Comparison of ENCODE assay signal across 21 mouse cellular contexts in the genomic region with DNA sequence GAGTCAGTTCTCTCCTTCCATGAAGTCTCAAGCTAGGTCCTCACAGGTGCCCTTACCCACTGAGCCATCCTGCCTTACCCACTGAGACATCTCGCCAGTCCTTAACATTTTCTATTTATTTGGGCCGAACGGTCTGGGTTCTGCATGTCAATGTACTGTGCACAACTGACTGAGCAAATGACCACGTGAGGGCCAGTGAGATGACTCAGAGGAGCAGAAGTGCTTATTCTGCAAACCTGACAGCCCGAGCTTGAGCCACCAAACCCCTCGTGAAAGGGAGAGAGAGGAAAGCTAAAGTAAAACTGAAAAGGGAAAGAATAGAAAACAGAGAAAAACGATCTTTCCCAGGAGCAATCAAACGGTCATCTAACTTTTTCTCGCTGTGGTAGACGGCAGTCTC. TPM values are rescaled to one million over a fixed set of nuclear protein-coding genes. Genes with fewer than 3 reads are reported as not detected.
DNase-seq lines count a peak whose midpoint lies in the region; TF ChIP-seq lines count a peak whose summit lies in the region.
"Had no signal": no experiment of that assay in that cellular context is flagged by ENCODE, and none has a peak within 500 bp of the region (broad histone marks: within the 10 kb centered on the region; RNA-seq: fewer than 3 reads in every experiment).

No protein-coding gene starts in this region.

- H3K4me3 ChIP-seq in C2C12 (ENCODE audit: insufficient read depth, poor library complexity, severe bottlenecking) = no peak overlapping the region
- H3K4me3 ChIP-seq: embryonic facial prominence, embryonic 12.5 days; erythroblast, embryonic 14.5 days; forebrain, embryonic 13.5 days; heart, embryonic 10.5 days; hindbrain, embryonic 12.5 days; limb, embryonic 13.5 days; midbrain, embryonic 12.5 days; neural tube, embryonic 12.5 days had no signal

- H3ac ChIP-seq in C2C12 (ENCODE audit: control insufficient read depth, insufficient read length, low read depth) = no peak overlapping the region

- H3K27me3 ChIP-seq in C2C12 (ENCODE audit: control insufficient read depth, insufficient read depth, insufficient read length) = no peaks in the 10 kb centered on the region
- H3K27me3 ChIP-seq: embryonic facial prominence, embryonic 12.5 days; forebrain, embryonic 13.5 days; hindbrain, embryonic 12.5 days; limb, embryonic 13.5 days; midbrain, embryonic 12.5 days; neural tube, embryonic 12.5 days had no signal

- no peaks in the 10 kb centered on the region for H3K36me3 ChIP-seq in C2C12 (ENCODE audit: control insufficient read depth, insufficient read depth)
- H3K36me3 ChIP-seq: embryonic facial prominence, embryonic 12.5 days; heart, embryonic 10.5 days; hindbrain, embryonic 12.5 days; limb, embryonic 13.5 days; midbrain, embryonic 12.5 days; neural tube, embryonic 12.5 days had no signal

- H3K79me3 ChIP-seq in C2C12 (ENCODE audit: low read depth) = no peaks in the 10 kb centered on the region

- no peaks in the 10 kb centered on the region for H3K79me2 ChIP-seq in C2C12 (ENCODE audit: control insufficient read depth, insufficient read depth)

- peak; percentile 22 for DNase-seq in adrenal gland, postnatal 25 days
- DNase-seq in adrenal gland, postnatal 10 days = no peak
- peak; percentile 9 for DNase-seq in kidney, adult 9 months
- DNase-seq in kidney, postnatal 4 days = no peak
- peak; percentile 17 for DNase-seq in brain, adult 2 months (ENCODE audit: low read depth, low spot score)
- DNase-seq in cerebellum, postnatal 10 days = no peak
- no peak for DNase-seq in cerebellum, adult 18-20 months
- DNase-seq: cerebellum, adult 8-10 months; gastrocnemius, postnatal 36 days; heart, postnatal 10 days; layer of hippocampus, postnatal 36 days; right cerebral cortex, postnatal 4 days had no signal

- TF ChIP-seq CTCF in C2C12 (IDR thresholded peaks at IDR 0.05; ENCODE audit: control insufficient read depth, insufficient read depth, insufficient read length) = no peak

TF ChIP-seq in C2C12, 6 proteins besides CTCF, POLR2A, EP300 and RAD21:
- no peak for TF ChIP-seq MYOD1 (IDR thresholded peaks at IDR 0.05; ENCODE audit: control insufficient read depth, insufficient read length, low read depth)
- TF ChIP-seq USF1 (IDR thresholded peaks at IDR 0.05; ENCODE audit: low read depth) = peak; percentile 61

RNA-seq across cellular contexts. Expression of a gene that starts 52.2 kb away (rescaled TPM):
- total RNA-seq in adrenal gland, postnatal 25 days (2021) = 85.5 and 91.4 TPM in 2 replicates
- total RNA-seq in adrenal gland, postnatal 10 days (2021) = 10 to 100 TPM; 78.9 to 92.6 TPM
- polyA plus RNA-seq in C2C12 (2012; fragmentation: generic; extraction: Trizol) = 73.0 TPM

Comparison
In these comparisons a context has a peak if more than half of its experiments do, and no peak if none do; other contexts are left out.
1. DNase-seq: peak in adrenal gland, postnatal 25 days (single experiment), kidney, adult 9 months (single experiment) and brain, adult 2 months (single experiment); none in adrenal gland, postnatal 10 days (single experiment), kidney, postnatal 4 days (0 of 2), cerebellum, postnatal 10 days (0 of 2) and cerebellum, adult 18-20 months (0 of 2).